Mouse (Mus musculus): Measurements from ENCODE around the gene Rdx.

- TF ChIP-seq CTCF (IDR thresholded peaks at IDR 0.05; ENCODE audit: borderline replicate concordance, insufficient read depth, low read length) = no peak
- TF ChIP-seq POLR2A (IDR thresholded peaks at IDR 0.05; ENCODE audit: low read depth, low read length) = no peak
These were observed 35.4 kb downstream of the Rdx start for GRCm38 (mm10) chr9:52082414-52082813.
